Mouse (Mus musculus) midbrain, postnatal 0 days (tissue): Measurements from ENCODE around the gene Mrpl1. TPM values are rescaled to one million over a fixed set of nuclear protein-coding genes. Genes with fewer than 3 reads are reported as not detected.

Source experiments
- ATAC-seq: fragments of 200-750 bp; cut with Nextera tagmentation; 2 replicates; pipeline ENCODE4 v1.8.0; 2017; ENCODE audit warnings: moderate number of reproducible peaks, mild to moderate bottlenecking, moderate TSS enrichment, moderate library complexity; ENCODE audit not compliant: low FRiP score
- DNase-seq: peaks from one replicate; pipeline ENCODE4 v3.0.0-alpha.2; 2015; ENCODE audit warnings: low spot score
- H3K27ac ChIP-seq: fragments of 300-500 bp; sonication (generic); 2 replicates; pipeline ENCODE4 v1.5.1; 2014; ENCODE audit warnings: low read depth, mild to moderate bottlenecking, low read length, mixed read lengths
- H3K27me3 ChIP-seq: fragments of 300-500 bp; sonication (generic); 2 replicates; pipeline ENCODE4 v1.6.1; 2014; ENCODE audit warnings: low read length, control low read depth, mixed read lengths; ENCODE audit not compliant: insufficient read depth
- H3K36me3 ChIP-seq: fragments of 300-500 bp; sonication (generic); 2 replicates; pipeline ENCODE4 v1.6.1; 2014; ENCODE audit warnings: low read length, control low read depth, mixed read lengths; ENCODE audit not compliant: insufficient read depth
- H3K4me1 ChIP-seq: fragments of 300-500 bp; sonication (generic); 2 replicates; pipeline ENCODE4 v1.6.1; 2014; ENCODE audit warnings: mild to moderate bottlenecking, control low read depth, antibody characterized with exemption, low read length, mixed read lengths; ENCODE audit not compliant: insufficient read depth
- H3K4me2 ChIP-seq: fragments of 300-500 bp; sonication (generic); 2 replicates; pipeline ENCODE4 v1.6.1; 2014; ENCODE audit warnings: low read depth, mild to moderate bottlenecking, low read length, mixed read lengths; ENCODE audit not compliant: poor library complexity, severe bottlenecking
- H3K4me3 ChIP-seq: fragments of 300-500 bp; sonication (generic); 2 replicates; pipeline ENCODE4 v1.5.1; 2014; ENCODE audit warnings: low read depth, mild to moderate bottlenecking, low read length, moderate library complexity
- H3K9ac ChIP-seq: fragments of 300-500 bp; sonication (generic); replicated peaks from 2 replicates; pipeline ENCODE4 v1.6.1; 2014; ENCODE audit warnings: mild to moderate bottlenecking, low read length, moderate library complexity, mixed read lengths; ENCODE audit not compliant: poor library complexity, severe bottlenecking
- H3K9me3 ChIP-seq: fragments of 300-500 bp; sonication (generic); 2 replicates; pipeline ENCODE4 v1.6.1; 2016; ENCODE audit warnings: low read length, control low read depth
- CTCF ChIP-seq: IDR thresholded peaks from 2 replicates; pipeline ENCODE4 v1.5.1; 2016; ENCODE audit warnings: antibody characterized with exemption, mild to moderate bottlenecking
- WGBS: fragments of 180-500 bp; shearing (Covaris S2); extraction: QIAGEN DNeasy Blood & Tissue Kit; methylation state at CpG from one replicate; pipeline ENCODE4 v1.1.7; 2014; 5-methylcytosine and 5-hydroxymethylcytosine counted together
- polyA plus RNA-seq: library from polyadenylated mRNA; unstranded; fragments of >200 nt; fragmentation: Nextera tagmentation; extraction: Ambion mirVana; gene quantifications from 2 replicates; pipeline ENCODE4 v1.2.1, GENCODE M21; 2015
- total RNA-seq: library from RNA; depleted of rRNA; stranded (reverse); fragments of >200 nt; gene quantifications from 2 replicates; pipeline ENCODE4 v1.2.3, GENCODE M21; 2014

The Mrpl1 gene
- total and polyA plus RNA-seq, 2 experiments from 2014 or later: 11.5 to 21.9 TPM

GRCm38 (mm10) chr5:96226490-96226889 lies 17.2 kb downstream of the Mrpl1 start:
- Histone ChIP-seq H3K4me2 (no peak overlapping the region), H3K27me3 (no peaks in the 10 kb centered on the region), H3K9ac (no peak overlapping the region), H3K9me3 (no peaks in the 10 kb centered on the region), H3K36me3 (0 out of 2 replicates have a peak, but pooled peaks cover 7% of the 10 kb centered on the region), H3K27ac (no peak overlapping the region), H3K4me3 (no peak overlapping the region), H3K4me1 (no peaks in the 10 kb centered on the region)
- DNase-seq (no peak), ATAC-seq (no peak)
- WGBS: 95% methylated on average over 8 of the region's 8 CpGs
- TF ChIP-seq CTCF: no peak

- no peaks in the 10 kb centered on the region for H3K4me1 ChIP-seq
- H3K36me3 ChIP-seq: 0 out of 2 replicates have a peak, but pooled peaks cover 12% of the 10 kb centered on the region
- TF ChIP-seq CTCF: no peak
- no peak for DNase-seq
- H3K9ac ChIP-seq: no peak overlapping the region
- no peak for ATAC-seq
- H3K4me3 ChIP-seq: no peak overlapping the region
- H3K27ac ChIP-seq: no peak overlapping the region
- H3K27me3 ChIP-seq: no peaks in the 10 kb centered on the region
- 99% methylated on average over 2 of the region's 2 CpGs for WGBS
- no peak overlapping the region for H3K4me2 ChIP-seq
- H3K9me3 ChIP-seq: no peaks in the 10 kb centered on the region
These were observed 19.7 kb downstream of the Mrpl1 start for GRCm38 (mm10) chr5:96228967-96229366.

- H3K4me3 ChIP-seq: no peak overlapping the region
These were observed 29.5 kb downstream of the Mrpl1 start for GRCm38 (mm10) chr5:96238797-96239196.

GRCm38 (mm10) chr5:96240856-96241255 lies 31.6 kb downstream of the Mrpl1 start:
- H3K36me3 ChIP-seq: peaks cover 10% of the 10 kb centered on the region; the same call in 1 of the 2 replicates
- no peak overlapping the region for H3K27ac ChIP-seq
- no peak for TF ChIP-seq CTCF
- H3K27me3 ChIP-seq: no peaks in the 10 kb centered on the region
- no peaks in the 10 kb centered on the region for H3K4me1 ChIP-seq
- 79% methylated on average over 1 of the region's 1 CpGs for WGBS
- DNase-seq: no peak
- ATAC-seq: no peak
- H3K4me2 ChIP-seq: no peak overlapping the region
- no peak overlapping the region for H3K4me3 ChIP-seq
- no peak overlapping the region for H3K9ac ChIP-seq
- no peaks in the 10 kb centered on the region for H3K9me3 ChIP-seq

More at GRCm38 (mm10) chr5:96238797-96239196, 29.5 kb downstream of the Mrpl1 start:
- no peaks in the 10 kb centered on the region for H3K4me1 ChIP-seq
- DNase-seq (no peak), ATAC-seq (no peak)
- H3K4me2 ChIP-seq: no peak overlapping the region
- no peaks in the 10 kb centered on the region for H3K27me3 ChIP-seq
- WGBS: 95% methylated on average over 5 of the region's 5 CpGs
- no peak overlapping the region for H3K9ac ChIP-seq
- peaks cover 10% of the 10 kb centered on the region; the same call in 1 of the 2 replicates for H3K36me3 ChIP-seq
- no peak overlapping the region for H3K27ac ChIP-seq
- no peaks in the 10 kb centered on the region for H3K9me3 ChIP-seq
- no peak for TF ChIP-seq CTCF

GRCm38 (mm10) chr5:96244511-96244910 lies 35.2 kb downstream of the Mrpl1 start:
- WGBS: 94% methylated on average over 1 of the region's 1 CpGs
- no peak for ATAC-seq

GRCm38 (mm10) chr5:96253995-96254394 lies 44.7 kb downstream of the Mrpl1 start:
- ATAC-seq: no peak

More at GRCm38 (mm10) chr5:96244511-96244910, 35.2 kb downstream of the Mrpl1 start:
- Histone ChIP-seq H3K36me3 (peaks cover 7% of the 10 kb centered on the region; the same call in 1 of the 2 replicates), H3K4me2 (no peak overlapping the region), H3K9me3 (no peaks in the 10 kb centered on the region), H3K27ac (no peak overlapping the region), H3K9ac (no peak overlapping the region), H3K27me3 (no peaks in the 10 kb centered on the region), H3K4me3 (no peak overlapping the region), H3K4me1 (no peaks in the 10 kb centered on the region)
- TF ChIP-seq CTCF: no peak
- DNase-seq: no peak

More at GRCm38 (mm10) chr5:96253995-96254394, 44.7 kb downstream of the Mrpl1 start:
- Histone ChIP-seq H3K4me2 (no peak overlapping the region), H3K36me3 (peaks cover 3% of the 10 kb centered on the region), H3K9ac (no peak overlapping the region), H3K27ac (no peak overlapping the region), H3K4me3 (no peak overlapping the region), H3K9me3 (no peaks in the 10 kb centered on the region), H3K27me3 (no peaks in the 10 kb centered on the region), H3K4me1 (no peaks in the 10 kb centered on the region)
- DNase-seq: no peak
- TF ChIP-seq CTCF: no peak
- 75% methylated on average over 2 of the region's 2 CpGs for WGBS
